Mouse (Mus musculus) mesoderm, embryonic 11.5 days (tissue): Measurements from ENCODE around the gene Atp8b4.

Source experiments
- DNase-seq: peaks from one replicate; pipeline ENCODE4 v3.0.0-alpha.2; 2012; ENCODE audit warnings: low read depth, low spot score

Atp8b4 gene

DNA sequence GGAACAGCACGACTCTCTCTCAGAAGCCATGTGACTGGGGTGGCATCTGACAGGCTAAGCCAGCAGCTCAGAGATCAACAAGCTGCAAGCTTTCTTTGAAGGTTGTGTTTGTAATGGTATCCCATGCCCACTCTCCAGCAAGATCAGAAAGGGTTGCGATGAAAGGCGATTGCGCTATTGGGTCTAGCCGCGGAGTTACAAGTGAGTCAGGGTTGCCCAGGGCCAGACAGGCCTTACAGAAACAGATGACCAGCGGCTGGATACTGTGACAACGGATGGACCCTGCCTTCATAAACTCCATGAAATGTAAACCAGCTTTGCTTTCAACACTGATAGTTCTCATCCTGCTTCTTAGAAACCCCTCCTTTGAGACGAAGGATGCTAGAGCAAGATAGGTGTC, 66.2 kb downstream of the Atp8b4 start:
- DNase-seq = no peak

DNA sequence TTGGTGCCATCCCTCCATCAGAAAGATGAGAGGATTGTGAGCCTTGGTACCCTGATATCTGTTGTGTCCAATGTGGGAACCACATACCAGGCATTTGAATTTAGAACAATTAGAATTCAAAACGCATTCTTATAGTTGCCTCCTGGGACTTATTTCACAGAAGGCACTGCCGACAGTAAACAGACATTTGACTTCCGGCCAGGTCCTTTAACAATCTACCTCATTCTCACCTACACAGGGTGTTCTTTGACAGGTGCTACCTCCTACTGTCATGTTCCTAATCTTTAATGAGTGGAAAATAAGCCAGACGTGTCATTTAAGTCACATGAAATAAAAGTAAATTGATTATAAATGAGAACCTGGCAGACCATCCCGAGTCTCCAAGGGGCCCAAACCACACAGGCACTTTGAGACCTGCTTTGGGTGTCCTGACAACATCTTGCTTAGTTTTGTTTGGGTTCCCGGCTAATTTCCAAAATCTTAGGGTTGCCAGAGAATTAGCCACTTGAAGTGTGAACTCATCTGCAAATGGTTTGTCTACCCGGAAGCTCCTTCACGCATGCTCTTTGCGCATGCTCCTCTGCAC, 67.9 kb downstream of the Atp8b4 start:
- DNase-seq = no peak

DNA sequence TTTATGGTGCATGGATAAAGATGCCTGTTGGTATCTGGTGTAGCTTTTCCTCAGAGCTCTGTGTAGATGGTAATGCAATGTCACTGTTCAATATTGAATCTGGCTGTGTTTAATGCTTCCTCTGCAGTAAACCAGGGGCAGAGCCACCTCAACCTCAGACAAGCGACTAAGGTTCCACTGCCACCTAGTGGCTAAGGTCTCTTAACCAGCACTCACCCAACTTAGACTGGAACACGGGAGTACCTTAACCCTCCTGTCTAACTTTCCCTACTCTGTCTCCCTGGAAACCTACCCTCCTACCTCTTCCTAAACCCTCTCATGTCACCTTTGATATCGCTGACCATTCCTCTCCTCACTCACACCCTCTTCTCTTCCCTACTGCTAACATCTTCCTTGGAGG, 71.2 kb downstream of the Atp8b4 start:
- DNase-seq = peak; percentile 75

DNA sequence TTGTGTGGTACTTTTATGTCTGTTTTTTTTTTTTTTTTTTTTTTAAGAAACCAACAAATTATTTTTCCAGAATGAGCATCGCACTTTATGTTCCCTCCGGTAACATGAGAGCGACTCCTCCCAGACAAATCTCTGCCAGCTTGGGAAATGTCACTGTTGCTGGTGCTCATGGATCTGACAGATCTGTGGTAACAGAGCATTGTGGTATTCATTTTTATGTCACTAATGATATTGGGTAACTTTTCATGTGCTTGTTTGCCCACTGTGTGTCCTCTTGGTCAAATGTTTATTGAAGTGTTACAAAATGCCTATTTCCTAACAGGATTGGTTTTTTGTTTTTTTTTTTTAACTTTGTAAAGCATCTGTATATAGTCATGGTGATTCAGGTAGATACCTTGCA, 75.3 kb downstream of the Atp8b4 start:
- no peak for DNase-seq

DNA sequence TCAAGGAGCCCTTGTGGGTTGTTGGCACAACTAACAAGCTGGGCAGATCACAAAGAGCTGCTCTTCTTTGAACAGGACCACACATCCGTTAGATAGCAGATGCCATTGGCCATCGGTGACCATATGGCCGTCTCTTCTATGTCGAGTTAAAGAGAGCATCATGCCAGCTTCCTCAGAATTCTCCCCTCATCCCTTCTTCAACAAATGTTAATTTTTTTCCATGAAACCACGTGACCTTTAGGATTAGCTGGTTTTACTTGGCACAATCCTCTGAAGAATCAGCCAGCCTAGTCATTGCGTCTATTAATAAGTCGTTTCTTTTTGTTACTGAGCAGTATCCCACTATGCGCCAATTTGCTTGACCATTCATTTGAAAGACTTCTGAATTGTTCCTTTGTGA, 75.8 kb downstream of the Atp8b4 start:
- no peak for DNase-seq

DNA sequence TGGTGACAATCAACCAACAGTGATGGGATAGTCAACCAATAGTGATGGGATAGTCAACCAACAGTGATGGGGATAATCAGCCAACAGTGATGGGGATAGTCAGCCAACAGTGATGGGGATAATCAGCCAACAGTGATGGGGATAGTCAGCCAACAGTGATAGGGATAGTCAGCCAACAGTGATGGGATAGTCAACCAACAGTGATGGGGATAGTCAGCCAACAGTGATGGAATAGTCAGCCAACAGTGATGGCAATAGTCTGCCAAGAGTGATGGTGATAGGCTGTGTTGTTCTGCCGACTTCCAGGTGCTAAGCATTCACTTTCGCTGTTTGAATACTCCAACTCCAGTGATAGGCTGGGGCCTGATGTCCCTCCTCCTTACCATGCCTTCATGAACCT, 79.6 kb downstream of the Atp8b4 start:
- DNase-seq = no peak

DNA sequence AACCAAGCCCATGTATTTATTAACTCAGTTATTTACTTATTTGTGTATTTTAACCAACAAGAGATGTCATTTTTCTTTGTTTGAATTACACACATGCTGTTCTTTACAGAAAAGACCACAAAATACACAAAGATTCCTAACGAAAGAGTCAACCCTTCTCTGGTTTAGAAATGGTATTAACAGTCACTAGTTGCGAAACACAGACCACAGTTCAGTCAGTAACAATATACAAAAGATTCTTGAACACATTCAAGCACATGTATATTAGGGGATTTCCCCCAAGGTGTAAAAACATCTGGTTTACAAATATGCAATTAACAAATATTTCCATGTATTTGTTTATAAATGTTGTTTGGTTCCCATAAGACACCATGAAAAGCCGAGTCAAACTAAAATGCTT, 81.6 kb downstream of the Atp8b4 start:
- DNase-seq = no peak

DNA sequence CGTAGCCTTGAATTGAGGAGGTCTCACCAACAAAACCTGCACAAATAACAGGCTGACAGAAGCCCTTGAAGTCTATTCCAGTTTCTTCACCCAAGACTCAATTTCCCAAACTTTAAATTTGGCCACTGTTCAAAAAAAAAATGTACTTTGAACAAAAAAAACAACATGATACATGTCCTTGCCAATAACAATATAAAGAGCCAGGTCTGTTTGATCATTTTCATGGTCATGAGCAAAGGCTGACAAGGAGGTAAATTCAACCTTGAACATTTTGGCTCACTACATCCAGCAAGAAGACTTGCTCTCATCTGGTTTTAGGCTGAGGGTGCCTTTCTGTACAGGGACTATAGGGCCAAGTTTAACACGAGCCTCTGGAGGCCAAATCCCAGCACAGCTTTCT, 83.7 kb downstream of the Atp8b4 start:
- DNase-seq = no peak

DNA sequence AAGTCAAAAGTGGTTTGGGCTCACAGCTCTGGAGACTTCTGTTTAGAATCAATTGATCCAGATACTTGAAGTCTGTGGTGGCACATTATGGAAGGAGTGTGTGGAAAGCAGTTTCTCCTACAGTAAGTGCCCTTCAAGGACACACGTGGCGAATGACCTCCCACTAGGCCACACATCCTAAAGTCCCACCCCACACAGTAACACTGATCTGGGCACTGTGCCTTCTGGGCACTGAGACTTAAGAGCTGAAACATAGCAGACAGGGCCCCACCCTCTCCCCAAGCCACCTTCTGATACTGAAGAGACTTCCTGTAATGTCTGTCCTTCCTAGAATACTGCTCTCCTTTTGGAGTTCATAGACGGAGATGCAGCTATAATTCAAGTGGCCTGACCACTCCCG, 84.5 kb downstream of the Atp8b4 start:
- DNase-seq = no peak

DNA sequence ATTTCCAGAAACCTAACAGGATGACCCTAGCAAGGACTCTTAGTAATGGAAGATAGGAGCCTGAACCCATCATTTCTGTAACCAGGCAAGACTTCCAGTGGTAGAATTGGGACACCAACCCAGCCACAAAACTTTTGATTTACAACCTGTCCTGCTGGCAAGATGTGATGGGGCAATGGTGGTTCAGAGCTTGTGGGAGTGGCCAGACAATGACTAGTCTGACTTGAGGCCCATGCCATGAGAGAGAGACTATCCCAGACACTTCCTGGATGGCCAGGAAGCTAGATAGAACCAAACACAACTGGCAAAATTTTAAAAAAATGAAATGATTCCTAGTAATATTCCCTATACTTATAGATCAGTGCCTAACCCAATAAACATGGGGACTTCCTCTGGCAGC, 87.7 kb downstream of the Atp8b4 start:
- no peak for DNase-seq

DNA sequence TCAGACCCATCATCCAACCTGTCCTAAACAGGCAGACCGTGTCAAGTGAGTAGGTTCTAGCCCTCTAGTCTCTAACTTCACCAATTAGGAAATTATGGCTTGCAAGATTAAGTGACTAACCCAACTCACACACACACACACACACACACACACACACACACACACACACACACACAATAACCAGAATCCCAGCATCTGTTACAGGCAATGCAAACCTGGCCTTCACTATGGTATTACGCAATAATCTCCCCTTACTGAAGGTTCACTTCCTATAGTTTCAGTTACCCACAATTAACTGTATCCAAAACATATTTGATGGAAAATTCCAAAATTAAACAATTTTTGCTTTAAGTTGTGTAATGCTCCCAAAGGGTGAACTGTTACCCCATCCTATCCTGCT, 101.0 kb downstream of the Atp8b4 start:
- no peak for DNase-seq

DNA sequence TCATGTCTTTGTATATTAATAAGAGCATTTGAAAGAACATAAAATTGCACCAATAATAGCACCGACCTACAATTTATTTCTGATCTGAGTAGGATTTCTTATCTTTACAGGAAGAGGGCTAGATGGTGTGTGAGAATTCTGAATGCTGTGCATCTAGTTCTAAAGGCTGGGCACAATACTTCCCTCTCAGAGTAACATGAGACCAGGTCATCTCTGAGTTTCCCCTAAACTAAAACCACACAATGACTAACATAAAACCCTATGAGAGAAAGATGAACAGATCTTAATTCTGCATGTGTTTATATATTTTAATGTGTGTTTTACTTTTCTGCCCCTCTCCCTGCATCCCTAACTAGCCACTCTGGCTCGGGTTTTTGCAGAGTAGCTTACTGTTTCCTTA, 101.5 kb downstream of the Atp8b4 start:
- no peak for DNase-seq

DNA sequence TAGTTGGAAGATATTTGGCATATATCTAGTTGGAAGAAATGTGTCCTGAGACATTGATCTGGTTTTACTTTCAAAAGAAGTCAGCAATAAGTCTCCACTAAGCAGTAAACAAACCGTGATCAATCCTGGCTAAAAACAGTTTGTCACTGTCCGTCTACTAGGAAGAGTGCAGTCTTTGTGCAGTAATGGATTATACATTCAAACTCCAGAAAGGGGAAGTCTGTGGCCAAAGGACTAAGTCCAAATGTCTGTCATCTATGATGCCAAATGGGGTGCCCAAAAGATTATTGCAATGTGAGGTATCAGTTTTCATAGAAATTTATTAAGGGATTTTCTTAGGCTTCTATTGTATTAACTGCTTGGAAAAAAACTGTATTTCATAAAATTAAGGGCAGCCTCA, 102.3 kb downstream of the Atp8b4 start:
- DNase-seq = no peak

DNA sequence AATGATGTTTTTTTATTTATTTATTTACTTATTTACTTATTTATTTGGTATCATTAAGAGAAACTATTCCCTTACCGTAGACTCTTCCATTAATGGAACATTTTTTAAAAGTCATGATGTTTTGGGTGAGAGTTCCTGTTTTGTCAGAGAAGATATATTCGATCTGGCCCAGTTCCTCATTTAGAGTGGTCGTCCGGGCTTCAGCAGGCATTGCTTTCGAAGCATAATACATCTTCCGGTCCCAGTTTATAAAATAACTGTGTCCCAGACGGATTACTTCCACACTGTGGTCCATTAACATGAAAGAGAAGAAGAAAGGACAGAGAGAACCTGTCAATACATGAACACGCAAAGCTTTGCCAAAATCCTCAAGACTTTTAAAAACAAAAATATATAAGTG, 103.0 kb downstream of the Atp8b4 start:
- DNase-seq = no peak

DNA sequence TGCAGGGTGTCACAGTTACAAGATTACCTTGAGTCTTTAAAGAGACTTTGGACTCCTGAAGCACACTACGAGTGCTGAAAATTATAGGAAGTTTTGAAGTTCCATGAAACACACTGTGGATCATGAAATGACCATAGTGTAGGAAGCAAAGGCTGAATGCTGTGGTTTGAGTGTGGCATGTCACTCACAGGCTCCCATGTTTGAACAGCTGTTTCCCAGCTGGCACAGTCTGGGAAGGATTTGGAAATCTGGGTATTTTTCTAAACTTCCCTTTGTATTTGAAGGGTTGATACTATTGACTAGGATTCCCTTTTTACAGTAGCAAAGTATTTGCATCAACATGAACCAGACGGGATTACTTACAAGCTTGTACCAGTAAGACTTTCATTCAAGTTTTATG, 105.5 kb downstream of the Atp8b4 start:
- peak; percentile 8 for DNase-seq

DNA sequence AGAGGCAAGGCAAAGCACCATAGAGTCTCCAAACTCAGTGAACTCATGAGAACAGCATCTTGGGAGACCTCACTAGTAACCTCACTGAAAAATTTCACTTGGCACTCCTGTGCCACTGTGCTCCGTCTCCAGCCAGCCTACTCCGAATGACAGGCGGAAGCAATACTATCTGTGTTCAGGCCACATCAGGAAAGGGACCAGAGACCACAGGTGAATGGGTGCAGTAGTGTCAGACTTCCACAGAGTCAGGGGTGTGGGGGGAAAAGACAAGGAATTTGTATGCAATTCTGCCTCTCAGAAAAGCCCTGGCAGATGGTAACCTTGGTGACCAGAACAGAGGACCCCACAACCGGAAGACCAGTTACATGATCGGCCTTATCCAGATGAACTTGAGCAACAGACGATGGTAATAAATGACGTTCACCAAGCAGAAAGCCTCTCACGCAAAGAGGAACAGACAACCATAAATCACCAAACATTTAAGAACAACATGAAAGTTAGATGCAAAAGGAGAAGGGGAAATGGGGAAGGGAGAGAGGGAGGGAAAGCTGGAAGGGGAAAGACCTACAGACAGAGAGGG, 112.9 kb downstream of the Atp8b4 start:
- DNase-seq = no peak

DNA sequence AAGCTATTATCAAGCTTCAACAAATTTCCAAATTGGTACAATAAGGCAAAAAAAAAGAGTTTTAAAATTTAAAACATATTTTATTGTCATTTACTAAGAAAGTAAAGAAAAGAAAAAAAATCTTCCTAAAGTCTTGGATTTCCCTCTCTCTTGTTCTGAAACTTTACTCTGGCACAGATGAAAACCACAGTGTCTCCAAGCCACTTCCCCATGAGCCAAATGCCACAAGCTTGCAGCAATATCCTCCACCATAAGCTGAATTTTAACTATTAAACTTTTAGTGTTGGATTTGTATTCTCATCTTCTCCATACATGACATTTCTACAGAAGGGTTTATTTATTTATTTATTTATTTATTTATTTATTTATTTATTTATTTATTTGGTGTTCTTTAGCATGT, 114.4 kb downstream of the Atp8b4 start:
- DNase-seq = no peak

DNA sequence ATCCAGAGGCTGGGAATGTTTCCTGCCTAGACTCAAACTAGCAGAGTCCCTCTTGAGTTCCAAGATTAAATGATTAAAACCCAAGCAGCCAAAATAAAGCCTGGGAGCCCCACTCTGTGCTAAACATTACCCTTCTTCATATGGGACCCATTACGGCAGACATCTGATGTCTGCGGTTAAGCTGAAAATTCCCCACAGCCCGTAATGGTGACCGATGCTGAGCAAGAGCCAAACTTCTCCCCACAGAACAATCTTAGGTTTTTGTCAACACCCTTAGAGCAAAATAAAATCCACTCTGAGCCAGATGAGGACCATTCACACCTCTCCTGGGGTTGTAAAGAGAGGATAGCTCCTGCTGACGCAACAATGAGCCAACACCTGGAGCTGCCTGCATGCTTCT, 120.2 kb downstream of the Atp8b4 start:
- no peak for DNase-seq

DNA sequence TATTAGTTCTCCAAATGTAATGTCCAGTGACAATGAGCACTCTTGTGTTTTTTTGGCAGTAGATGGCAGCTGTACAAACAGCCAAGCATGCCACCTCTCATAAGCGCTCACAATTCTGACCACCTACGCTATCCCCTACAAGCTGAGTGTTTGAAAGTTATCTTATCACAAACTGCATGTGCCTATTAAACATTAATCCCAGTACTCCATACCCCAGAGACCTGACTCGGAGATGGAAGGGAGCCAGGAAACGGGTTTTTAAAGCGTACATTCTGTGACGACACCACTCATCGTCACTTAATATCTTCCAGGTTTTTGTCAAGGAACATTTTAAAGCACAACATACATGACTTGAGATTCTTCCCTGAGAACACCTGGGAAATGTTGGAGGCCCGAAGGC, 128.8 kb downstream of the Atp8b4 start:
- DNase-seq = no peak

DNA sequence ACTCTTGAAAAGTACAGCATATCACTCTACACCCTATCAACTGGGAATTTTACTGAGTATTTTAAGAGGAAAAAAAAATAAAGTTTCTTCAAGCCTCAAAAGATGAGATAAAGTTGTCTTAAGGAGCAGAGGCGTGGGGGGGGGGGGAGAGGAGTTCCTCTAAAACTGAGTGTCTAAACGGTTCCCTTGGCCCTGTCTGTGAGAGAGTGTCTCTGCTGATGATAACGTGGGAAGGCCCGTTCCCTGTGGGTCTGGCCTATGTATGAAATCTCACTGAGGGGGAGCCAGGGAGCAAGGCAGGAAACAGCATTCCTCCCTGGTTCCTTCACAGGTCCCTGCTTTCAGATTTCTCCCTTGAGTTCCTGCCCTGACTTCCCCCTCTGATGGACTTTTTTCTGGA, 130.7 kb downstream of the Atp8b4 start:
- DNase-seq = no peak

DNA sequence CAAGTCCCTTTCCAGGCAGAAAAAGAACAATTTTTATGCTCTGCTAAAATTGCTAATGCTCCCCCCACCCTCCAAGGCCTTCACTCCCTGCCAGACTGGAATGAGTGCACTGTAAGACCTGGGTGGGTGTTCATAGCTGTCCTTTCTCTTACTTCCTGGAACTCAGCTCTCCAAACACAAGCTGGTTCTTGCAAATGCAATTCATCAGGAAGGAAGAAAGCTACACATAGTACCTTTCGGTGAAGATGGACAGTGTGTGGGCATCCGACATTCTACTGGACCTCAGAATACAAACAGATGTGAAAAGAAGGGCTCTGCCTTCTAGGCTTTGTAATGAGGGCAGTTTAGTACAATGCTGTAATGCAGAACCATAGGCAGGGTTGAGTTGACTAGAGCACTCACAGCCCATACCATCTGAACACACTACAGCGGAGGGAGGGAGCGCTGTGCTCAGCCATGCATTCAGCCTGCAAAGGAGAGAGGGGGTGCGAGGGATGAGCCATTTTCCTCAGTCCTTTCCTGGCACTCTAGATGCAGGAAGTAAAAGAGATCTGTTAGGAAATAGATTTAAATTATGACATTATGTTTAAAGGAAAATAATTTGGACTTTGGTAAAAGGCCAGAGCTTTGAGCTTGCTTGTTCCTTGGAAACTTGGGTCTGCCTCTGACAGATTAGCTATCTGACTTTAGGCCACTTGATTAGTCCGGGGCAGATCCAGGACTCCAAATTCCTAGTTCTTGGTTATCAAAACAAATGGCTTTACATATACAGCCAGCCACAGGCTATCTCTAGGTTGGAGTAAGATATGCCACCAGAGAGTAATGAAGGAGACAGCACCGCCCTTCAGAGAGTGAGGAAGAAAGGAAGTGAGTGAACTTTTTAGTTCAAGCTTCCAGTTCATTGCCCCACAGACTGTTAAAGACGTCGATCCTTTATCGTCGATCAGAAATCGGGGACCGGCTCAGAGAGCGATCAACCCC, 136.4 kb downstream of the Atp8b4 start:
- no peak for DNase-seq

DNA sequence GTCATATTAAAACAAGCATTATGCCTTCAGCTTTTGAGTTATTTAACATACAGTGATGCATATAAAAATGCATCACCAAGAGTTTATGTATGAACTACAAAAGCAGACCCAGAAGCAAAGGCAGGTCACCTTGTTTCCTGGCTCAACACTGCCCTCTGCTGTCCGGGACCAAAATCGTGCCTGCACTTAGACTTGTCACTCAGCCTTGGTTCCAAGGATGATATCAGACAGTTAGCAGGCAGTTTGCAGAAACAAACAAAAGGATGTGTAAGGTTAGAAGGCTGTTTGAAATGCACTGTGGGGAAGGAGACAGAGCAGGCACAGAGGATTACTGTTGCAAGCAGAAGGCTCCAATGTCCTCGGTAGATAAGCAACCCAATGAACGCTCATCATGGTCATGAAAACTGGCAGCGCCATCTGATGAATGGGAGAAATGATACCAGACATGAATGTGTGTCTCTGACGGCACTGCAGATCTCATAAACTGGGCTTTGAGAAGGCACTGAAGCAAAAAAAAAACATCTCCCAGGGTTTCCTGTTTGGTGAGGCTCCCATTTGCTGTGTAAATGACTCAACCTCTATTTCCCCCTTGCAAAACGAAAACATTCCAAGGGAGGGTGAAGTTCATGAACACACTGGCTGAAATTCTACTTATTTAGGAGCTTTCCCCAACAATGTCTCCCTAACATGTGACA, 137.3 kb downstream of the Atp8b4 start:
- DNase-seq = peak; percentile 84
